Mouse (Mus musculus): ENCODE measurements around the gene Wfdc16.

Wfdc16 gene

GRCm38 (mm10) chr2:164600179-164600578 lies 38.4 kb downstream of the Wfdc16 start:
- DNase-seq (ENCODE audit: low spot score): no peak

DNA sequence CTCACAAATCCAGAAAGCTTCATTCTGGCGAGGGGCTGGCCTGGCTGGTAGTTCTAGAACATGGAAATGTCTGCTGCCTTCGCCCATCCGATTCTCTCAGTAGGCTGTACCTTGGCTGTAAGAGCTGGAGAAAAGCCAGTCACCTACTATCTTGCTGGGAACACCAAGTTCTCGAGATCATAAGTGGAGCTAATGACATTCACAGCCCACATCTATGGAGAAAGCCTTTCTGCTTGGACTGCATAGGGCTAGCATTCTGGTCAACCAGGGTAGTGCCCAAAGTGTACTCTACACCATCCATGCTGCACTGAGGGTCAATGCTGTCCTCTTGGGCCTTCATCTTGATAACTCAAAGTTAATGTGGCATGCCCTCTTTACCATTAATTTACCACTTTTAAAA lies 45.1 kb downstream of the Wfdc16 start, which contains the start of gene Eppin:
TSS of gene Eppin (minus strand) at position 101 of the 400 bp plus-strand sequence.
- no peak for DNase-seq (ENCODE audit: low spot score)

GRCm38 (mm10) chr2:164592014-164592413 lies 46.6 kb downstream of the Wfdc16 start:
- no peak for DNase-seq (ENCODE audit: low spot score)

DNA sequence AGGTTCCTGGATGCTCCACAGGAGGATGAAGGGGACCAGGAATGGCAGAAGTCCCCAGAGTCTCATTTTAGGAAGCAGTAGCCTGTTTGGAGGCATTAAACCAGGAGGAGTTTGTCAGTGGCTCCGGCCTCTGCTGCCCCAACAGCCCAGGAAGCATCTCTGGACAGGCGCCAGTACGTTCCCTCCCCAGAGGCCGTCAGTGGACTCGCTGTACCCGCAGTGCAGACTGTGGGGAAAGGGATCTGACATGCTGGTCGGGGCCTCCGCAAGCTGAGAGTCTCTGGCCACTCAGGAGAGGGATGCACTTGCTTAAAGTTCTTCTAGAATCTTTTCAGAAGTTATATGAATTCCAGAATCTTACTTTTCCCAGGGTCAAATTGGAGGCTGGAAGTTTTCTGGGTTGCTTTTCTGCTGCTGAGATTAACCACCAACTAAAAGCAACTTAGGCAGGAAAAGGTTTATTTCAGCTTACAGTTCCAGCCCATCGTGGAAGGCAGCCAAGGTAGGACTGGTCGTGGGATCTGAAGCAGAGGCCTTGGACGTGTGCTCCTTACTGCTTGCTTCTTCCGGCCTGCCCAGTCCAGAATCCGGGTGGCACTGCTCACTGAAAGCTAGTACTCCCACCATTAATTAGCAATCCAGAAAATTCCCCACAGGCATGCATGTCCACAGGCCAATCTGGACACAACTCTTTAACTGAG lies 53.4 kb downstream of the Wfdc16 start, which contains the start of gene Wfdc6a:
TSS of gene Wfdc6a (minus strand) at position 423 of the 701 bp plus-strand sequence.
- DNase-seq (ENCODE audit: low spot score): peak; percentile 82
